Comparison of ENCODE assay signal across 26 mouse cellular contexts in genomic region chr6:124887986-124888385, GRCm38 (mm10). TPM values are rescaled to one million over a fixed set of nuclear protein-coding genes. Genes with fewer than 3 reads are reported as not detected.
DNase-seq lines count a peak whose midpoint lies in the region; ATAC-seq and TF ChIP-seq lines count a peak whose summit lies in the region.
"Had no signal": no experiment of that assay in that cellular context is flagged by ENCODE, and none has a peak within 500 bp of the region (broad histone marks: within the 10 kb centered on the region; RNA-seq: fewer than 3 reads in every experiment).

Cd4 (minus strand) TSS chr6:124888221.

- no peak within 1 kb of the TSS for H3K4me2 ChIP-seq in hindbrain, postnatal 0 days (ENCODE audit: low read depth, low read length)
- H3K4me2 ChIP-seq in midbrain, postnatal 0 days (ENCODE audit: low read depth, low read length, poor library complexity, severe bottlenecking): no peak within 1 kb of the TSS
- H3K4me2 ChIP-seq: embryonic facial prominence, embryonic 13.5 days; forebrain, embryonic 12.5 days; hindbrain, embryonic 14.5 days; limb, embryonic 15.5 days; lung, embryonic 14.5 days; midbrain, embryonic 15.5 days had no signal

- H3K4me1 ChIP-seq in bone marrow macrophage, adult 2 months (ENCODE audit: control insufficient read depth, insufficient read depth, low read length): peaks cover 21% of the 10 kb centered on the region
- no peaks in the 10 kb centered on the region for H3K4me1 ChIP-seq in small intestine, adult 2 months (ENCODE audit: control insufficient read depth, insufficient read depth, insufficient read length, low read length)
- H3K4me1 ChIP-seq in hindbrain, postnatal 0 days (ENCODE audit: insufficient read depth, low read length): no peaks in the 10 kb centered on the region
- H3K4me1 ChIP-seq in midbrain, postnatal 0 days (ENCODE audit: insufficient read depth, low read length): no peaks in the 10 kb centered on the region
- H3K4me1 ChIP-seq: embryonic facial prominence, embryonic 13.5 days; forebrain, embryonic 12.5 days; midbrain, embryonic 15.5 days had no signal

- TF ChIP-seq CTCF in bone marrow macrophage, adult 2 months (IDR thresholded peaks at IDR 0.05; ENCODE audit: low read depth, low read length): no peak
- no peak for TF ChIP-seq CTCF in small intestine, adult 2 months (IDR thresholded peaks at IDR 0.05; ENCODE audit: extremely low read depth, insufficient read length, insufficient replicate concordance, low read depth, low read length)
- TF ChIP-seq CTCF in hindbrain, postnatal 0 days (IDR thresholded peaks at IDR 0.05; ENCODE audit: low read depth): no peak
- TF ChIP-seq CTCF in midbrain, postnatal 0 days (IDR thresholded peaks at IDR 0.05): no peak

- DNase-seq in thymus, postnatal 36 days: peak; percentile 54 to 68
- DNase-seq in hindbrain, postnatal 0 days (ENCODE audit: low spot score): no peak
- no peak for DNase-seq in adipocyte (ENCODE audit: low spot score)
- DNase-seq in midbrain, postnatal 0 days (ENCODE audit: low spot score): no peak
- DNase-seq: adrenal gland, adult 2 months; cerebellum, adult 11-12 months; cerebellum, postnatal 25 days; gastrocnemius, adult 2 months; heart, postnatal 4 days; kidney, adult 9 months; layer of hippocampus, adult 9-11 months; lung, embryonic 14.5 days; right cerebral cortex, postnatal 14 days had no signal

- no peak within 1 kb of the TSS for H3K9ac ChIP-seq in hindbrain, postnatal 0 days (replicated peaks; ENCODE audit: low read length)
- no peak within 1 kb of the TSS for H3K9ac ChIP-seq in midbrain, postnatal 0 days (replicated peaks; ENCODE audit: low read length, poor library complexity, severe bottlenecking)
- H3K9ac ChIP-seq: embryonic facial prominence, embryonic 13.5 days; forebrain, embryonic 12.5 days; hindbrain, embryonic 14.5 days; limb, embryonic 15.5 days; liver, embryonic 14.5 days; lung, embryonic 14.5 days; midbrain, embryonic 15.5 days had no signal

- peak; percentile 36 for ATAC-seq in CD4-positive, CD25-positive, alpha-beta regulatory T cell, adult 4 months
- no peak for ATAC-seq in hindbrain, postnatal 0 days
- no peak for ATAC-seq in midbrain, postnatal 0 days (ENCODE audit: low FRiP score)
- ATAC-seq: intestine, embryonic 16.5 days; midbrain, embryonic 15.5 days had no signal

- H3K9me3 ChIP-seq in hindbrain, postnatal 0 days (ENCODE audit: low read length): no peaks in the 10 kb centered on the region
- no peaks in the 10 kb centered on the region for H3K9me3 ChIP-seq in midbrain, postnatal 0 days (ENCODE audit: low read length)
- H3K9me3 ChIP-seq: embryonic facial prominence, embryonic 13.5 days; forebrain, embryonic 12.5 days; limb, embryonic 15.5 days; midbrain, embryonic 15.5 days had no signal

- no peak within 1 kb of the TSS for H3K27ac ChIP-seq in bone marrow macrophage, adult 2 months (ENCODE audit: insufficient read depth, low read depth, low read length)
- no peak within 1 kb of the TSS for H3K27ac ChIP-seq in small intestine, adult 2 months (ENCODE audit: insufficient read depth, low read depth, low read length)
- H3K27ac ChIP-seq in hindbrain, postnatal 0 days: no peak within 1 kb of the TSS
- H3K27ac ChIP-seq in midbrain, postnatal 0 days (ENCODE audit: low read depth, low read length): no peak within 1 kb of the TSS
- H3K27ac ChIP-seq: embryonic facial prominence, embryonic 13.5 days; forebrain, embryonic 12.5 days; gastrocnemius, adult 2 months; hindbrain, embryonic 14.5 days; limb, embryonic 15.5 days; liver, embryonic 14.5 days; midbrain, embryonic 15.5 days had no signal

- H3K4me3 ChIP-seq in bone marrow macrophage, adult 2 months (ENCODE audit: insufficient read depth, low read length): no peak within 1 kb of the TSS
- peak within 1 kb of the TSS; percentile 36 for H3K4me3 ChIP-seq in small intestine, adult 2 months (ENCODE audit: low read depth, low read length)
- H3K4me3 ChIP-seq in hindbrain, postnatal 0 days (ENCODE audit: low read length): no peak within 1 kb of the TSS
- no peak within 1 kb of the TSS for H3K4me3 ChIP-seq in midbrain, postnatal 0 days (ENCODE audit: low read depth, low read length)
- H3K4me3 ChIP-seq: embryonic facial prominence, embryonic 13.5 days; erythroblast, embryonic 14.5 days; forebrain, embryonic 12.5 days; gastrocnemius, adult 2 months; limb, embryonic 15.5 days; midbrain, embryonic 15.5 days had no signal

- 76% methylated on average over 9 of the region's 9 CpGs for WGBS in small intestine, adult 2 months
- 86% methylated on average over 9 of the region's 9 CpGs for WGBS in hindbrain, postnatal 0 days
- 86% methylated on average over 9 of the region's 9 CpGs for WGBS in midbrain, postnatal 0 days

- no peaks in the 10 kb centered on the region for H3K27me3 ChIP-seq in small intestine, adult 2 months (ENCODE audit: control insufficient read depth, insufficient read depth, low read length)
- no peaks in the 10 kb centered on the region for H3K27me3 ChIP-seq in hindbrain, postnatal 0 days (ENCODE audit: insufficient read depth, low read length)
- H3K27me3 ChIP-seq in midbrain, postnatal 0 days (ENCODE audit: insufficient read depth, low read length): no peaks in the 10 kb centered on the region
- H3K27me3 ChIP-seq: embryonic facial prominence, embryonic 13.5 days; limb, embryonic 15.5 days; midbrain, embryonic 15.5 days had no signal

- TF ChIP-seq POLR2A in bone marrow macrophage, adult 2 months (IDR thresholded peaks at IDR 0.05; ENCODE audit: borderline replicate concordance, low read depth, low read length): no peak
- no peak for TF ChIP-seq POLR2A in small intestine, adult 2 months (IDR thresholded peaks at IDR 0.05; ENCODE audit: low read depth, low read length)

- H3K36me3 ChIP-seq in small intestine, adult 2 months (ENCODE audit: control insufficient read depth, insufficient read depth, low read length): no peaks in the 10 kb centered on the region
- no peaks in the 10 kb centered on the region for H3K36me3 ChIP-seq in hindbrain, postnatal 0 days (ENCODE audit: insufficient read depth, low read length)
- no peaks in the 10 kb centered on the region for H3K36me3 ChIP-seq in midbrain, postnatal 0 days (ENCODE audit: insufficient read depth, low read length)
- H3K36me3 ChIP-seq: embryonic facial prominence, embryonic 13.5 days; forebrain, embryonic 12.5 days; limb, embryonic 15.5 days; midbrain, embryonic 15.5 days had no signal

RNA-seq across cellular contexts. Expression of gene Cd4, which starts in this region (rescaled TPM):
- 100 to 1,000 TPM; 268 to 648 TPM for polyA plus RNA-seq in CD4-positive, CD25-positive, alpha-beta regulatory T cell, adult 4 months (2017; shearing (Covaris generic))
- 20.6 and 23.4 TPM in 2 replicates for polyA plus RNA-seq in bone marrow macrophage, adult 2 months (2012; ENCODE audit: insufficient read depth, insufficient read length, missing spikeins)
- 3.7 and 5.8 TPM in 2 replicates for polyA plus RNA-seq in small intestine, adult 2 months (2012; rRNA removed)
- total RNA-seq in hindbrain, postnatal 0 days (2014; rRNA removed): 0.05 TPM in 1 of 2 replicates, not detected in the other
- 0.13 and 0.18 TPM in 2 replicates for polyA plus RNA-seq in hindbrain, postnatal 0 days (2015; fragmentation: Nextera tagmentation; extraction: Ambion mirVana)
- total RNA-seq in midbrain, postnatal 0 days (2014; rRNA removed): 0.19 and 2.8 TPM in 2 replicates
- 0.25 and 0.58 TPM in 2 replicates for polyA plus RNA-seq in midbrain, postnatal 0 days (2015; fragmentation: Nextera tagmentation; extraction: Ambion mirVana)
- total RNA-seq: gastrocnemius, adult 2 months; megakaryocyte-erythroid progenitor cell, adult 5-6 weeks had no signal
- polyA plus RNA-seq: C2C12; erythroblast, embryonic 14.5 days; lung, embryonic 14.5 days had no signal

Comparison
In these comparisons a context has a peak if more than half of its experiments do, and no peak if none do; other contexts are left out.
1. RNA of gene Cd4 (polyA plus RNA-seq): 268 to 648 TPM in CD4-positive, CD25-positive, alpha-beta regulatory T cell, adult 4 months; 20.6 to 23.4 TPM in bone marrow macrophage, adult 2 months, 3.7 to 5.8 TPM in small intestine, adult 2 months, 0.25 to 0.58 TPM in midbrain, postnatal 0 days and 0.13 to 0.18 TPM in hindbrain, postnatal 0 days; every median in the first group is over 10 times any median in the second.
2. DNase-seq: peak in thymus, postnatal 36 days (2 of 2); none in hindbrain, postnatal 0 days (single experiment), adipocyte (single experiment) and midbrain, postnatal 0 days (single experiment).